Mouse (Mus musculus) liver, embryonic 14.5 days (tissue): ENCODE results near the gene Klk11.

Source experiments
- CTCF ChIP-seq: IDR thresholded peaks from 2 replicates; pipeline ENCODE4 v1.5.1; 2016; ENCODE audit warnings: antibody characterized with exemption, low read depth, control low read depth
- EP300 ChIP-seq: IDR thresholded peaks from 2 replicates; pipeline ENCODE4 v1.6.1; 2016; ENCODE audit warnings: antibody characterized with exemption, low read depth

GRCm38 (mm10) chr7:43777423-43777822 lies 3.0 kb downstream of the Klk11 start:
- TF ChIP-seq CTCF (no peak), EP300 (no peak)
